Mouse (Mus musculus) heart, embryonic 11.5 days (tissue): Measurements from ENCODE around the gene Rnf148. TPM values are rescaled to one million over a fixed set of nuclear protein-coding genes. Genes with fewer than 3 reads are reported as not detected.

ENCODE experiments used
- ATAC-seq: fragments of 200-750 bp; cut with Nextera tagmentation; replicated peaks from 2 replicates; pipeline ENCODE4 v1.8.0; 2017; ENCODE audit warnings: moderate library complexity; ENCODE audit not compliant: insufficient number of reproducible peaks, low FRiP score, low TSS enrichment
- H3K27ac ChIP-seq: fragments of 300-500 bp; sonication (generic); 2 replicates; pipeline ENCODE4 v1.5.1; 2014; ENCODE audit warnings: mild to moderate bottlenecking, low read depth, low read length
- H3K27me3 ChIP-seq: fragments of 300-500 bp; sonication (generic); 2 replicates; pipeline ENCODE4 v1.6.1; 2014; ENCODE audit warnings: mild to moderate bottlenecking, low read length, mixed read lengths; ENCODE audit not compliant: control insufficient read depth, insufficient read depth
- H3K36me3 ChIP-seq: fragments of 300-500 bp; sonication (generic); 2 replicates; pipeline ENCODE4 v1.6.1; 2014; ENCODE audit warnings: mild to moderate bottlenecking, low read length, moderate library complexity, mixed read lengths; ENCODE audit not compliant: control insufficient read depth, insufficient read depth
- H3K4me1 ChIP-seq: fragments of 300-500 bp; sonication (generic); 2 replicates; pipeline ENCODE4 v1.6.1; 2014; ENCODE audit warnings: low read length; ENCODE audit not compliant: control insufficient read depth, insufficient read depth
- H3K4me2 ChIP-seq: fragments of 300-500 bp; sonication (generic); 2 replicates; pipeline ENCODE4 v1.6.1; 2014; ENCODE audit warnings: mild to moderate bottlenecking, moderate library complexity
- H3K4me3 ChIP-seq: fragments of 300-500 bp; sonication (generic); 2 replicates; pipeline ENCODE4 v1.5.1; 2014; ENCODE audit warnings: low read depth, low read length
- H3K9ac ChIP-seq: fragments of 300-500 bp; sonication (generic); 2 replicates; pipeline ENCODE4 v1.6.1; 2014; ENCODE audit warnings: mild to moderate bottlenecking, low read depth, low read length, moderate library complexity
- H3K9me3 ChIP-seq: fragments of 300-500 bp; sonication (generic); replicated peaks from 2 replicates; pipeline ENCODE4 v1.6.1; 2016; ENCODE audit warnings: low read length; ENCODE audit not compliant: control insufficient read depth
- WGBS: fragments of 180-500 bp; shearing (Covaris S2); extraction: QIAGEN DNeasy Blood & Tissue Kit; methylation state at CpG from one replicate; pipeline ENCODE4 v1.1.7; 2014; ENCODE audit not compliant: insufficient replicate concordance; 5-methylcytosine and 5-hydroxymethylcytosine counted together
- polyA plus RNA-seq: library from polyadenylated mRNA; unstranded; fragments of >200 nt; fragmentation: Nextera tagmentation; extraction: Ambion mirVana; gene quantifications from 2 replicates; pipeline ENCODE4 v1.2.1, GENCODE M21; 2014

Rnf148 gene
- polyA plus RNA-seq, result not detected in 2 replicates

DNA sequence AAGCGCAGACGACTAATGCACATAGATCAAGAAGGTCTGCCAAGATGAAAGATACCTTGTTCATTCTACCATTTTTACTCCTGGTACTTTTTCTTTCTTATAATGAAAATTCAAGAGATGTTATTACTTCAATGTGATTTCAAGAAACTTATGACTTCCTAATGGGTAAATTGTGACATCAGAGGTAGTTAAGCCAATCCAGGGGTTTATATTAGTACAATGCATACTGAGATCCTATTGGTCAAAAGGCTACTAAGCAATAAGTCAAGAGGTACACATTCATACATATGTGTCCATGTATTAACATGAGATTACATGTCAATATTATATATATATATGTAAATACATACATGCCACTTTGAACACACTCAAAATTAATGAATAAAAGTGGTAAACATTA, at the start of gene Rnf148:
Rnf148 (minus strand) TSS at position 101 of the 400 bp plus-strand sequence.
- no peak for ATAC-seq
- no peaks in the 10 kb centered on the region for H3K27me3 ChIP-seq
- 80% methylated on average over 2 of the region's 2 CpGs for WGBS
- no peaks in the 10 kb centered on the region for H3K36me3 ChIP-seq
- H3K9ac ChIP-seq, result no peak within 1 kb of the TSS
- no peak within 1 kb of the TSS for H3K4me2 ChIP-seq
- no peaks in the 10 kb centered on the region for H3K9me3 ChIP-seq
- no peak within 1 kb of the TSS for H3K4me3 ChIP-seq
- no peaks in the 10 kb centered on the region for H3K4me1 ChIP-seq
- no peak within 1 kb of the TSS for H3K27ac ChIP-seq

DNA sequence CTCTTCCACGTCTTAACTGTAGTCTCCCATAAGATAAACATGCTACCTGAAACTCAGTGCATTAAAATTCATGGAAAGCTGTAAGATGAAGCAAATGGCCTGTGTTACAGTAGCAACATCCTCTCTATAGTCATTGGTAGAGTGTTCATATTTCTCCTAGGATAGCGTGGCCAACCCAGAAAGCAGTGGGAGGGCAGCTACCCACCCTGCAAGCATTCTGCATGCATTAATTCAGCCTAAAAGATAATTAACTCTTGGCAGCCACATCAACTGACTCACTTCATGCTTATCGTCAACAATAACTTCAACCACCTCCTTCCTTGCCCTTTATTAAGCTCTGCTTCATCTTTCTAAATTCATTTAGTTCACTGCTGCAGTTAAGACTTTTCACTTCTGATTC, 45.9 kb upstream of the Rnf148 start:
- 73% methylated on average over 3 of the region's 3 CpGs for WGBS

DNA sequence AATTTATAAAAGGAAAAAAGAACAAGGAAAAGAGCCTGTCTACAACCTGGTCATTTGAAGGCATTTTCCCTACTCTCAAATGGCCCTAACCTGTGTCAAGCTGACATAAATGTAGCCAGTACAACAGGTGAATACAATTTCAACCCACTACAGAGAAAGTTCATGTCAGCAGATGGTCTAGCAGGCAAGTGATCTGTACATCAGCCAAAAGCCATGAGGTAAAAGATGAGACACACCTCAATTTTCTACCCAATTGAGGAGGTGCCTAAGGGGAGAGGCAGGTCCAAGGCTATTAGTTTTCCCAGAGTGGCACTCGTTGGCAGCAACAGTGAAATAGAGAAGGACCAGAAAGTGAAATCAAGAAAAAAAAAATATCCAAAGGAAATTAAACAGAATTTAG, 23.2 kb upstream of the Rnf148 start:
- Histone ChIP-seq H3K36me3 (no peaks in the 10 kb centered on the region), H3K27ac (no peak overlapping the region), H3K27me3 (no peaks in the 10 kb centered on the region), H3K4me3 (no peak overlapping the region), H3K9ac (no peak overlapping the region), H3K4me2 (no peak overlapping the region), H3K4me1 (no peaks in the 10 kb centered on the region), H3K9me3 (no peaks in the 10 kb centered on the region)
- 61% methylated on average over 1 of the region's 1 CpGs for WGBS
- ATAC-seq, result no peak

More for the DNA sequence above, 45.9 kb upstream of the Rnf148 start:
- Histone ChIP-seq H3K27ac (no peak overlapping the region), H3K4me3 (no peak overlapping the region), H3K9me3 (no peaks in the 10 kb centered on the region), H3K9ac (no peak overlapping the region), H3K4me1 (no peaks in the 10 kb centered on the region), H3K4me2 (no peak overlapping the region), H3K36me3 (no peaks in the 10 kb centered on the region), H3K27me3 (no peaks in the 10 kb centered on the region)
- ATAC-seq, result no peak

DNA sequence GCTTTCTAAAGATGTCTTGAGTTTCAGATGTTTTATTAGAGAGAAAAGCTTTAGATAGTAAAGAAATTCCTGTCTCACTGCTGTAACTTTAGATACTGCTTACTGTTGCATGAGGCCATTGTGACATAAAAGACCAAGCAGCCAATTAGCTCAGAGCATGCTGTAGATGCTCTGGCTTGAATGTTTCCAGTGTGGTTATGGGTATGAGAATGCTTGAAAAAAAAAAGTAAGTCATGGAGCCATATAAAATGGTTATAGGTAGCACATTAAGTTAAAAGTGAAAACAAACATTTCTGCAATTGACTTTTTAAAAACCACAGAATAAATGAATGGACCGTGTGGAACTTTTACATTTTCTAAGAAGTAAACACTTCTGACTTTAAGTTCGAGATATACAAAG, 4.7 kb downstream of the Rnf148 start, which contains the start of gene Rnf133:
Rnf133 (minus strand) TSS at position 101 of the 400 bp plus-strand sequence.
- no peak within 1 kb of the TSS for H3K9ac ChIP-seq
- H3K4me3 ChIP-seq, result no peak within 1 kb of the TSS
- no peaks in the 10 kb centered on the region for H3K27me3 ChIP-seq
- H3K36me3 ChIP-seq, result no peaks in the 10 kb centered on the region
- WGBS, result 78% methylated on average over 2 of the region's 2 CpGs
- H3K27ac ChIP-seq, result no peak within 1 kb of the TSS
- no peaks in the 10 kb centered on the region for H3K9me3 ChIP-seq
- H3K4me2 ChIP-seq, result no peak within 1 kb of the TSS
- no peak for ATAC-seq
- no peaks in the 10 kb centered on the region for H3K4me1 ChIP-seq

DNA sequence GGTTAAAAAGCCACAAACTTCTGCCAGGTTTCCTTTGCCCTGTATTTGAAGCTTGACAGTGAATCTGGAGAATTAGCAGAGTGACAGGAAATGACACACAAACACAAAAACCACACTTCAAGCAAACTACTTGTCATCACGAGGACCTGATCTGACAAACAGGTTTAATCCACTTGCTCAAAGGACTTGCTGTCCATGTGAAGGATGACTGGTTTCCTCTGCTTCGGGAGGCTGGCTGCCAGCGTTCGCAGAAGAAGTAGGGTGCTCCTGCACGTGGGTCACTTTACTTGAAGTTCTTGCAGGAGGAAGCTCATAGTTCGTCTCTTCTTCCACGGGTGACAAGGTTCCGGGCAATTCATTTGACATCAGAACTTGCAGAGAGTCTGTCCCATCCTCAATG, 6.2 kb downstream of the Rnf148 start:
- Histone ChIP-seq H3K4me1 (no peaks in the 10 kb centered on the region), H3K4me3 (no peak overlapping the region), H3K9ac (no peak overlapping the region), H3K9me3 (no peaks in the 10 kb centered on the region), H3K36me3 (no peaks in the 10 kb centered on the region), H3K27ac (no peak overlapping the region), H3K27me3 (no peaks in the 10 kb centered on the region), H3K4me2 (no peak overlapping the region)
- no peak for ATAC-seq
- WGBS, result 73% methylated on average over 8 of the region's 8 CpGs

DNA sequence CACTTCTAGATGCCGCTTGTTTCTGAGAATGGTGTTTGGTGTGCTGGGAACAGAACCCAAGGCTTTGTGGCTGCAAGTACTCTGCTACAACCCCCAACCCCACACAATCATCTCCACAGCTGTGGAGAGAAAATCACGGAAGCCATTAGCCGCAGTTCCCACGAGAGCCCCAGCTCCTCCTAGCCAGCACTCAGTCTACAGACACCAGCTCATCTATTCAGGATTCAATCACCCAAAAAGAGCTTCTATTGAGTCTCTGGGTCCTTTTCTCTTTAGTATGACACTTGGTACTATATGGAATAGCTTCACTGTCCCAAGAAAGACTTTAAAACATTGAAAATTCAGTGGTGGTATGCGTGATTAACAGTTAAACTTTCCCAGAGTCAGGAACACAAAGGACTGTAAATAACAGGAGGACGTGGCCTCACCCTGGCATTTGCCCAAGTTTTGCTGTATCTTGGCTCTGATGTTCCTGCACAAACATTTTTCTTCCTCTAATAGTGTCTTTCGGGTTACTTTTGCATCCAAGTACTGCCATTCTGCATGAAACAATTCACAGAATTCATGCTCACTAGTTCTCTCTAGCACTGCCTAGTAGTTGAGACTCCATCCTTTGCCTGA, 7.2 kb downstream of the Rnf148 start:
- ATAC-seq, result no peak
- Histone ChIP-seq H3K4me2 (no peak overlapping the region), H3K4me3 (no peak overlapping the region), H3K27ac (no peak overlapping the region), H3K9ac (no peak overlapping the region), H3K27me3 (no peaks in the 10 kb centered on the region), H3K36me3 (no peaks in the 10 kb centered on the region), H3K4me1 (no peaks in the 10 kb centered on the region), H3K9me3 (no peaks in the 10 kb centered on the region)
- 74% methylated on average over 7 of the region's 7 CpGs for WGBS

DNA sequence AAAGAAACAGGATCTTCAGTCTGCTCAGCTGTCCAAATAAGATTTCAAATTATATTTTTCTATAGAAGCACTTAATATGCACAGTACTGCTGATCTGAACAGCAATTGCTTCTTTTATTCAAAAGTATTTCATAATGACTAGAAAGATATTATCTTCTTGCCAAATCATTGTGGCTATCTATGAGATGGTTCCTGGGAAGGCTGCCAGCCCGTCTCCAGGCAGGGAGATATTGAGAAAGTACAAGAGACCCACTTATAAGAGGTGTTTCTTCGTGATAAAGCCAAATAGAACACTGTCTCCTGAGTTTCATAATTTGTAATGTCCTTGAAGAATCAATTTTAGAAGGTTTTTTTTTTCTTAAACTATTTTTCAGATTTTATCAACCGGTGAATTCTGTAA, 17.9 kb downstream of the Rnf148 start:
- no peaks in the 10 kb centered on the region for H3K9me3 ChIP-seq
- H3K4me2 ChIP-seq, result no peak overlapping the region
- H3K4me3 ChIP-seq, result no peak overlapping the region
- H3K4me1 ChIP-seq, result no peaks in the 10 kb centered on the region
- H3K36me3 ChIP-seq, result no peaks in the 10 kb centered on the region
- 67% methylated on average over 3 of the region's 3 CpGs for WGBS
- no peak overlapping the region for H3K9ac ChIP-seq
- H3K27me3 ChIP-seq, result no peaks in the 10 kb centered on the region
- H3K27ac ChIP-seq, result no peak overlapping the region
- no peak for ATAC-seq

DNA sequence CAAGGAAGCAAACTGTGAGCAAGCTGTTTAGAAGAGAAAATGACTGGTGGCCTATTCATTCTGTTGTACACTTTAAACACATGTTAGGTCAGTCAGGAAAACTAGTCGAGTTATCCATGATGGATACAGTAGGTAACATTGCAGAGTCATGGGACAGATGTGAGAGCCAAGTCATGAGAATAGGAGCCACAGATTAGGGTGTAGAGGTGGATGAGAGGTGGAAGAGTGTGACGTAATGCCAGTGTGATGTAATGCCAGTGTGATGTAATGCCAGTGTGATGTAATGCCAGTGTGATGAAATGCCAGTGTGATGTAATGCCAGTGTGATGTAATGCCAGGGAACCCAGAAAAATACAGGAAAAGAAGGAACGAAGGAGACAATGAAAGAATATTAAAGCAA, 19.7 kb downstream of the Rnf148 start:
- Histone ChIP-seq H3K9me3 (no peaks in the 10 kb centered on the region), H3K4me1 (no peaks in the 10 kb centered on the region), H3K36me3 (no peaks in the 10 kb centered on the region), H3K27me3 (no peaks in the 10 kb centered on the region), H3K4me3 (no peak overlapping the region), H3K9ac (no peak overlapping the region), H3K4me2 (no peak overlapping the region), H3K27ac (no peak overlapping the region)
- no peak for ATAC-seq
- WGBS, result 83% methylated on average over 3 of the region's 3 CpGs

DNA sequence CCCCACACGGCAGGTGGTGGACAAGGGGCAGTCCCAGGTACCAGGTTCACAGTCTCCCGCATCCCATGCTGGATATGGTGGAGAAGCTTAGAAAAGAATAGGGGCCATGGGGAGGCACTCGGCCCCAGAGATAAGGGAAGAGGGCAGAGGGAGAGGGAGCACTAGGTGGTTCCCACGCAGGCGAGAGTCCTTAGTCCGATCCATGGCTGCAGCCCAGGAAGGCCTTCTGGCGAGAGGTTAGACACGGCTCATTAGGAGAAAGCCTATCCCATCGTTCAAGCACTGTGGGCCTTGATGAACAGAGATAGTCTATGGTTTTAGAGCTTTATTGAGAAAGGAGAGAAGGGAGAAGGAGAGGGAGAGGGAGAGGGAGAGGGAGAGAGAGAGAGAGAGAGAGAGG, 20.9 kb downstream of the Rnf148 start:
- no peak overlapping the region for H3K27ac ChIP-seq
- no peak overlapping the region for H3K4me3 ChIP-seq
- no peak overlapping the region for H3K9ac ChIP-seq
- H3K36me3 ChIP-seq, result no peaks in the 10 kb centered on the region
- H3K9me3 ChIP-seq, result no peaks in the 10 kb centered on the region
- ATAC-seq, result no peak
- H3K4me1 ChIP-seq, result no peaks in the 10 kb centered on the region
- H3K27me3 ChIP-seq, result no peaks in the 10 kb centered on the region
- no peak overlapping the region for H3K4me2 ChIP-seq
- WGBS, result 82% methylated on average over 9 of the region's 9 CpGs
